ENCODE assay signal across 15 mouse cellular contexts in genomic region chr1:52328507-52328906, GRCm38 (mm10).
A peak's percentile ranks its signal among the peaks of the same experiment; 100 is the strongest.
DNase-seq lines count a peak whose midpoint lies in the region; ATAC-seq and TF ChIP-seq lines count a peak whose summit lies in the region.
"Had no signal": no experiment of that assay in that cellular context is flagged by ENCODE, and none has a peak within 500 bp of the region (broad histone marks: within the 10 kb centered on the region; RNA-seq: fewer than 3 reads in every experiment).

No protein-coding gene starts in this region.

- H3K27me3 ChIP-seq in intestine, postnatal 0 days (replicated peaks; ENCODE audit: control insufficient read depth, insufficient read depth, low read length) = no peaks in the 10 kb centered on the region
- H3K27me3 ChIP-seq in intestine, embryonic 15.5 days (replicated peaks) = no peaks in the 10 kb centered on the region
- H3K27me3 ChIP-seq in cerebellum, adult 2 months (ENCODE audit: control insufficient read depth, insufficient read depth, low read length) = no peaks in the 10 kb centered on the region
- H3K27me3 ChIP-seq: forebrain, embryonic 15.5 days had no signal

- no peak for ATAC-seq in intestine, postnatal 0 days
- no peak for ATAC-seq in intestine, embryonic 15.5 days
- ATAC-seq: forebrain, embryonic 15.5 days had no signal

- DNase-seq in 416B (ENCODE audit: low read depth) (peak; percentile 32), ES-CJ7 (ENCODE audit: low read depth, low spot score) (peak; percentile 34), MN1 (ENCODE audit: low spot score) (no peak)
- peak; percentile 69 for DNase-seq in induced T-regulatory cell, adult 2 months (ENCODE audit: low read depth)
- no peak for DNase-seq in cerebellum, adult 2 months
- DNase-seq in retina, embryonic 14.5 days (ENCODE audit: low spot score) = no peak
- DNase-seq: cerebellum, adult 11 months; kidney, adult 2 months; retina, postnatal 1 day; spleen, adult 18-20 months had no signal

- H3K4me3 ChIP-seq in intestine, postnatal 0 days (ENCODE audit: low read depth, low read length) = no peak overlapping the region
- no peak overlapping the region for H3K4me3 ChIP-seq in intestine, embryonic 15.5 days (replicated peaks)
- no peak overlapping the region for H3K4me3 ChIP-seq in cerebellum, adult 2 months (replicated peaks; ENCODE audit: insufficient read depth, low read depth, low read length)
- H3K4me3 ChIP-seq: forebrain, embryonic 15.5 days had no signal

- no peaks in the 10 kb centered on the region for H3K36me3 ChIP-seq in intestine, postnatal 0 days (ENCODE audit: control insufficient read depth, insufficient read depth)
- H3K36me3 ChIP-seq in intestine, embryonic 15.5 days = no peaks in the 10 kb centered on the region
- H3K36me3 ChIP-seq: forebrain, embryonic 15.5 days had no signal

- TF ChIP-seq CTCF in intestine, postnatal 0 days (IDR thresholded peaks at IDR 0.05; ENCODE audit: low read depth) = peak; percentile 52
- no peak for TF ChIP-seq CTCF in cerebellum, adult 2 months (IDR thresholded peaks at IDR 0.05; ENCODE audit: borderline replicate concordance, insufficient read depth, low read depth, low read length)

- no peaks in the 10 kb centered on the region for H3K4me1 ChIP-seq in intestine, postnatal 0 days (replicated peaks; ENCODE audit: control insufficient read depth, insufficient read depth, low read length)
- no peaks in the 10 kb centered on the region for H3K4me1 ChIP-seq in intestine, embryonic 15.5 days (replicated peaks)
- H3K4me1 ChIP-seq in cerebellum, adult 2 months (ENCODE audit: control insufficient read depth, insufficient read depth, low read length) = no peaks in the 10 kb centered on the region

- no peak for TF ChIP-seq POLR2A in cerebellum, adult 2 months (IDR thresholded peaks at IDR 0.05; ENCODE audit: borderline replicate concordance, insufficient read depth, low read length)

- H3K9ac ChIP-seq in intestine, postnatal 0 days (ENCODE audit: low read depth, low read length) = no peak overlapping the region
- H3K9ac ChIP-seq in intestine, embryonic 15.5 days = no peak overlapping the region
- H3K9ac ChIP-seq: forebrain, embryonic 15.5 days had no signal

- H3K27ac ChIP-seq in intestine, postnatal 0 days (ENCODE audit: low read depth, low read length) = no peak overlapping the region
- no peak overlapping the region for H3K27ac ChIP-seq in intestine, embryonic 15.5 days
- no peak overlapping the region for H3K27ac ChIP-seq in cerebellum, adult 2 months (ENCODE audit: insufficient read depth, low read length)
- H3K27ac ChIP-seq: forebrain, embryonic 15.5 days; macrophage had no signal

- no peak overlapping the region for H3K4me2 ChIP-seq in intestine, postnatal 0 days (replicated peaks; ENCODE audit: low read depth)
- H3K4me2 ChIP-seq in intestine, embryonic 15.5 days (replicated peaks) = no peak overlapping the region
- H3K4me2 ChIP-seq: forebrain, embryonic 15.5 days; heart, embryonic 11.5 days had no signal

- no peaks in the 10 kb centered on the region for H3K9me3 ChIP-seq in intestine, postnatal 0 days (ENCODE audit: control insufficient read depth)
- no peaks in the 10 kb centered on the region for H3K9me3 ChIP-seq in intestine, embryonic 15.5 days
- H3K9me3 ChIP-seq: forebrain, embryonic 15.5 days had no signal

Comparison
In these comparisons a context has a peak if more than half of its experiments do, and no peak if none do; other contexts are left out.
1. DNase-seq: peak in 416B (single experiment), ES-CJ7 (single experiment) and induced T-regulatory cell, adult 2 months (single experiment); none in MN1 (single experiment), cerebellum, adult 2 months (0 of 2) and retina, embryonic 14.5 days (single experiment).